Mouse (Mus musculus) gastrocnemius, adult 2 months (tissue): Measurements from ENCODE around the gene Cap2. TPM values are rescaled to one million over a fixed set of nuclear protein-coding genes. Genes with fewer than 3 reads are reported as not detected.

ENCODE experiments used
- DNase-seq: peaks from one replicate; pipeline ENCODE4 v3.0.0; 2022
- H3K27ac ChIP-seq: fragments of 200-600 bp; 2 replicates; pipeline ENCODE4 v1.8.1; 2022; ENCODE audit warnings: mild to moderate bottlenecking
- H3K4me3 ChIP-seq: fragments of 200-600 bp; 2 replicates; pipeline ENCODE4 v1.8.1; 2022; ENCODE audit warnings: mild to moderate bottlenecking, moderate library complexity
- CTCF ChIP-seq: fragments of 200-600 bp; IDR thresholded peaks from 2 replicates; pipeline ENCODE4 v1.8.1; 2022; ENCODE audit warnings: antibody characterized with exemption, mild to moderate bottlenecking, moderate library complexity
- intact Hi-C: fragments of 180-260 bp; cut with DNase I; formaldehyde crosslinking; loops from one replicate; pipeline ENCODE4 v1.15.1; 2025
- long read RNA-seq, 2 experiments: library from polyadenylated mRNA; stranded (forward); transcript quantifications; one replicate each; pipeline ENCODE4 v2.0.0; 2021
- total RNA-seq, 2 experiments: library from RNA; stranded (reverse); gene quantifications; 2 replicates each; pipeline ENCODE4 v1.2.3; 2021

Gene Cap2
- 100 to 1,000 TPM; 270 TPM for total RNA-seq
- long read RNA-seq, experiment 1, transcript Cap2-201 (13 exons, 3,713 nt), result major isoform, 137 of 167 reads
- long read RNA-seq, experiment 1, partial matches to known transcripts, result 24 of 167 reads
- long read RNA-seq, experiment 1, other reads (novel, unspliced or antisense), result 6 of 167 reads
- long read RNA-seq, experiment 2, transcript Cap2-201 (13 exons, 3,713 nt), result major isoform, 81 of 104 reads
- long read RNA-seq, experiment 2, partial matches to known transcripts, result 19 of 104 reads
- long read RNA-seq, experiment 2, other reads (novel, unspliced or antisense), result 4 of 104 reads

DNA sequence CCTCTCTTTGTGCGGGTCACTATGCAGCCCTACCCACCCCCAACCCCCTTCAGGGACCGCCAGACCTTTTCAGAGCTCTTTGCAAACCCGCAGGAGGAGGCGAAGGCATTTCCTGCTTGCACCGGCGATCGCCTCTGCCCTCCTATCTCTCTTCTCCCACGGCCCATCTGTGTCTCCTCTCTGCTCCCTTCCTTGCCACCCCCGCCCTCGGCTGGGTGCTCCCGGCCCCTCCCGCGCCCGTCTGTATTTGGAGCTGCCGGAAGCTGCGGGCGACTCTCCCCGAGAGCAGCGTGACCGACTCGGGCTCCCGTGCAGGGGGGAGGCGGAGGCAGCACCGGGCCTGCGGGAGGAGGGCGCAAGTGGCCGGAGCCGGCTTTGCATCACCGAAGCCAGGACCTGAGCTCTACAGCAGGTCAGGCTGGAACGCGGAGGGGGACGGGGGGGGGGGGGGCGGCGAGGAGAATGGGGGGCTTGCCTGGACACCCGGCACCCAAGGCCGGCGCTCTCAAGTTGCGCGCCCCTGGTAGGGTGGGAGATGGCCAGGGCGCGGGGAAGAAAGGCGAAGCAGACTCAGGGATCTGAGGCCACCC is at the start of gene Cap2:
Cap2 (plus strand) TSS at position 49 of the 590 bp plus-strand sequence.
- Histone ChIP-seq H3K4me3 (peak within 1 kb of the TSS; percentile 86), H3K27ac (peak within 1 kb of the TSS; percentile 98)
- TF ChIP-seq CTCF, result peak; percentile 15; the same call in 1 of the 2 replicates
- DNase-seq, result peak; percentile 94
- intact Hi-C loops, result loop anchor here (2.0 kb wide), 1 partner anchor 81 kb away; no protein-coding TSS in a partner anchor

DNA sequence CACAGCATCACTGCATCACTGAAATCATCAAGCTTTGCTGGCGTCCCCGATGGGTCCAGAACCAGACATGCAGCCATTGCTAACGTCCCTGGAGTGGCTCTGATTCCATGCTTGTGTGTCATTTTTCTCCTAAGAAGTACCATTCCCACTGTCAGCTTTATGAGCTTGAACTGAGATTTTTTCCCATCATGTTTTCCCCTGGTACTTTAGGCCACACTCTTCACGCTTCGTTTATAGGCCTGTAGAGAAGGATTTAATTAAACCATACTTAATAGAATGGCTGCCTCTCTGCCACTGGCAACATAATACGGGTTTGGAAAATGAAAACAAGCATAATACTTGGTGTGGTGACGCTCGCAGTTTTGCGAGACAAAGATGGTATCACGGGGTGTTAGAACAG is 42.1 kb upstream of the Cap2 start:
- intact Hi-C loops, result no loop called here
- no peak for TF ChIP-seq CTCF

DNA sequence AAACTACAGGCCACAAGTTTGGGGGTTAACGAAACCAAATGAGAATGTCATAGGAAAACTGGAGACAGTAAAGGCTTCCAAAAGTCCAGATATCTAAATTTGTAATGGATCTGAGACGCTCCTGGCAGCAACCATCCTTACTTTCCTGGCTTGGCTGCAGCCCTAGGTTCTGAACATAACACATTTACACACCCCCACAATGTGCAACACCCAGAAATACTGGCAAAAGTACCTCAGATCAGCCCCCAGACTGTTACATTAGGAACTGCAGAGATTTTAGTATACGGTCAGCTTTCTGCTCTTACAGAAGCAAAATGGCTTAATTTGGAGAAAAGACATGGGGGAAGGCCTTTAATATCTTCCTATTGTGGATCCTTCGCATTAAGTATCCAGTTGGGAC is 39.4 kb upstream of the Cap2 start:
- intact Hi-C loops, result no loop called here
- DNase-seq, result no peak
- Histone ChIP-seq H3K27ac (no peak overlapping the region), H3K4me3 (no peak overlapping the region)
- no peak for TF ChIP-seq CTCF

More for the DNA sequence above, 42.1 kb upstream of the Cap2 start:
- H3K4me3 ChIP-seq, result no peak overlapping the region
- DNase-seq, result no peak
- no peak overlapping the region for H3K27ac ChIP-seq

DNA sequence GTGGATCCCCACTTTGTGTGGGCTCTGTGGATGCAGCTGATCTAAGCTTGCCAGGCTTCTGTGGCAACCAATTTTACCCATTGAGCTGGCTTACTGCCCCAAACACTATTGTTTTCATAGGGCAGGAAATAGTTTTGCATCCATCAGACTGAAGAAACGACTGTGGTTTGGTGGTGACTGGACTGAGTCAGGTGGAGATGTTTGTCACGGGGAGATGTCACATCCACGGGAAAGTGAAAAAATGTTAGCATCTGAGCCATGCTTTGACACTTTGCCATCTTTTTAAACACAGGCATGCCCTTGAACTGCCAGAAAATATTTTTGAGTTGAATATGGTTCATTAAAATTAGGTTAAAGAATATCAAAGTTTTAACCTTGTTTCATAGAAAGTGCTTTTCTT is 37.9 kb upstream of the Cap2 start:
- intact Hi-C loops, result no loop called here
- no peak for DNase-seq
- Histone ChIP-seq H3K27ac (no peak overlapping the region), H3K4me3 (no peak overlapping the region)
- TF ChIP-seq CTCF, result no peak

DNA sequence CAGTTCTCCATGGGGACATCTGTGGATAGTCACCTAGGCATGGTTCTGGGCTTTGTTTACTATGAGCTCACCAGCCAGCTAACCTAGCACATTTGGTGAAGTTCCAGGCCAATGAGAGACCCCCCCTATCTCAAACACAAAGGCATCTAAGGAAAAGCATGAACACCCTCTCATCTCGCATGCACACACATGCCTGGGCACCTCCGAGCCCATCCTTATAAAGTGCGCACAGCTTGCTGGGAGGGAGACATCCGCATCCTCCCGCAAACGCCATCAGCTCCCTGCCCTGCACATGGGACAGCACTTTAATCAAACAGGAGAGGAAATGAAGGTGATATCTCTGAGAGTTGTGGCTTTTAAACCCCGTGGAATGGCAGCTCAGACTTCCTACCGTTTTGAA is 33.4 kb upstream of the Cap2 start:
- DNase-seq, result no peak
- intact Hi-C loops, result no loop called here

DNA sequence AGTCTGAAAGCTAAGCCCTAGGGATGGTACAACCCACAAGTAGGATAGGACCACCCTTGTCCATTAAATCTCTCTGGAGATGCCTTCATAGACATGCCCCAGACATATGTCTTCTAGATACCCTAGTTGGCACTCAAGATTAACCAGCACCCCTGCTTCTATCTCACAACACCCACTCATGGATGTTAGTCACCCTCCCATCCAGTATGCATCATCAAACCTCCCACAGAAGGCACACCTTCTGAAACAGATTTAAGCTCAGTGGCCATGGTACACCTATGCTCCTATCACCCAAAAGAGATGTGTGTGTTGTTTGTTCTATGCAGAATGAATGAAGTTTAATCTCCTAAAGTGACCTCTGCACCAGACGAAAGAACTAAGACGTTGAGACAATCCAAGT is 32.1 kb upstream of the Cap2 start:
- H3K4me3 ChIP-seq, result no peak overlapping the region
- intact Hi-C loops, result no loop called here
- H3K27ac ChIP-seq, result no peak overlapping the region
- no peak for DNase-seq
- no peak for TF ChIP-seq CTCF

More for the DNA sequence above, 33.4 kb upstream of the Cap2 start:
- no peak overlapping the region for H3K4me3 ChIP-seq
- no peak overlapping the region for H3K27ac ChIP-seq
- no peak for TF ChIP-seq CTCF

DNA sequence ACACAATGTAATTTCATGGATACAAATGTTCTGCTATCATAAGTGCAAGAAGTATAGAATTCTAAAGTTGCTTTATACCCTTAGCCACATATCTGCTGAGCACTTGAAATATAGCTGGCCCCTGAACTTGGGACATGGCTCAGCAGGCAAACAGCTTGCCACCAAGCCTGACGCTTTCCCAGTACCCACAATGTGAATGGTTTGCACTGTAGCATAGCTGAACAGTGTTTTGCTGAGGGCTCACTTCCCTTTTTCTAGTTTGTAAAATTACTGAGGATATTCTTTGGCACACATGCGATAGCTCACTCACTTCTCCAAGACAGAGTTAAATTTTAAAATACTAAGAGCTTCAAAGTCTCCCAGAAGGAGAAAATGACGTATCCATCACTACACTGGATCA is 20.4 kb upstream of the Cap2 start:
- Histone ChIP-seq H3K4me3 (no peak overlapping the region), H3K27ac (no peak overlapping the region)
- TF ChIP-seq CTCF, result no peak
- DNase-seq, result no peak
- intact Hi-C loops, result no loop called here

DNA sequence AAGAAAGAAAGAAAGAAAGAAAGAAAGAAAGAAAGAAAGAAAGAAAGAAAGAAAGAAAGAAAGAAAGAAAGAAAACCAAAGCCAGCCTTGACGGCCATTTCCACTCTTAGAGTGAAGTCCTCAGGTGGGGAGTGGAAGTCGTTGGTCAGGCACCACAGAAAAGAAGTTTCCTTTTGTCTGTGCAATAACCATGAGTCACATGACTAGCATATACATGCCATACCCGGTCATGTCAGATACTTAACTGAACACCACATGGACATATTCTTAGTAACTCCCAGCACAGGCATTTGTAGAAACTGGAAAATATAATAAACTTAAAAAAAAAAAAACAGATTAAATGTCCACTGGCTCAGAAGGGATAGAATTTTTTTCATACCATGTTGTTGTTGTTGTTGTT is 16.0 kb upstream of the Cap2 start:
- intact Hi-C loops, result loop anchor here (5.0 kb wide), 1 partner anchor 33 kb away; no protein-coding TSS in a partner anchor
- Histone ChIP-seq H3K27ac (no peak overlapping the region), H3K4me3 (no peak overlapping the region)
- DNase-seq, result no peak
- no peak for TF ChIP-seq CTCF

DNA sequence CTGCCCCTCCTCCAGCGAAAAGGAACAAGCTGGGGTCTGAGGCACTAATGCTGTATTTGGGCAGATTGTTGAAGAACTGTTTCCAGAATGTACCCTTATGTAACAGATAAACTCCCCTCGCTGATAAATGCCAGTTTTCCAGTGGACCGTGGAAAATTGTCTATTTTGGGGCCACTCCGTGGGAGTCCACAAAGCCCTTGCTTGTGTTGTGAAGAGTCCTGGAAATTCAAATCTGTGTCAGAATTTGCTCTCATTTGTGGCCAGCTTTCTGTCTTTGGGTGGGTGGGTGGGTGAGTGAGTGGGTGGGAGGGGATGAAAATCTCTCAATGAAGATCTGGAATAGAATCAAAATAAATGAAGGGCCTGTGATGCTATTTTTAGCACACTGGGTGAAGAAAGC is 13.5 kb upstream of the Cap2 start:
- no peak for TF ChIP-seq CTCF
- intact Hi-C loops, result loop anchor here (5.0 kb wide), 1 partner anchor 36 kb away; no protein-coding TSS in a partner anchor
- DNase-seq, result no peak
- Histone ChIP-seq H3K4me3 (no peak overlapping the region), H3K27ac (peak overlapping the region; percentile 35; the same call in 1 of the 2 replicates)

DNA sequence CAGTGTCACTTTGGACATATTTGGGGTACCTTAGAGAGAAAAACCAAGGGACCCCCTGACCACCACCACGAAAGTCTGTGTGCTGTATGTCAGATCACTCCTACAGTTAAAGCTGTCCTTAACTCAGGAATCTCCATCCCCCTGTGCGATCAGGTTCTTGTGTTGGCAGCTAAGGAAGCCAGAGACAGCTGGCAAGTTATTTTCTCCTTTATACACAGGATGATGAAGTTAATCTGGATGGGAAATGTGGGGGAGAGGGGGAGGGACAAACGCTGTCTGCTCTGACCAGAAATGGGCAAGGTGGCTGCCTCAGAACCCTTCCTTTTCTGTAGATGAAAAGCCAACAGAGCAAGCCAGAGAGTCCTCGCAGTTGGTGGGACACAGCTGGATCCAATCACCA is 11.0 kb upstream of the Cap2 start:
- intact Hi-C loops, result no loop called here
- DNase-seq, result no peak
- H3K4me3 ChIP-seq, result no peak overlapping the region
- no peak overlapping the region for H3K27ac ChIP-seq
- TF ChIP-seq CTCF, result no peak

DNA sequence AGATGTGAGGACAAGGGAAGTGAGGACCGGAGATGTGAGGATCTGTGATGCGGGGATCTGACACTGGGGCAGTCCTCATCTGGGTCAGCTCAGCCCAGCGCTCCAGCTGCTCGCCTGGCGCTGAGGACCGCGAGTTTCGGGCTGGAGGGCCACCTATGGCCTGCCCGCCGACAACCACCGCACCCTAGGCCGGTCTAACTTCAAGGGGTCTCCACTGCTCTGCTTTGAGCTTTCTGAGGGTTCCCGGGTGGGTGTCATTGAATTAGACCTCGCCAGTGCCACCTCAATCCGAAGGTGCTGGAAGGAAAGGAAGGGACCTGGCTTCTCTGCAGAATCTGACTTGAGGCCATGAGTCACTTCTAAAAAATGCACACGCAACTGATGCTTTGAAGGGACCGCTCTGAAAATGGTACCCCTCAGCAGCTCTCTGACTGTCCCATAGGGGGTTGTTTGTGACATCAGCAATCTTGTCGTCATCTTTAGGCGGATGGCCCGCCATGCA is 793 bp downstream of the Cap2 start:
- TF ChIP-seq CTCF, result peak; percentile 16; the same call in 1 of the 2 replicates
- H3K4me3 ChIP-seq, result peak overlapping the region; percentile 86
- H3K27ac ChIP-seq, result peak overlapping the region; percentile 98
- intact Hi-C loops, result loop anchor here (2.0 kb wide), 1 partner anchor 82 kb away; no protein-coding TSS in a partner anchor
- DNase-seq, result peak; percentile 66

DNA sequence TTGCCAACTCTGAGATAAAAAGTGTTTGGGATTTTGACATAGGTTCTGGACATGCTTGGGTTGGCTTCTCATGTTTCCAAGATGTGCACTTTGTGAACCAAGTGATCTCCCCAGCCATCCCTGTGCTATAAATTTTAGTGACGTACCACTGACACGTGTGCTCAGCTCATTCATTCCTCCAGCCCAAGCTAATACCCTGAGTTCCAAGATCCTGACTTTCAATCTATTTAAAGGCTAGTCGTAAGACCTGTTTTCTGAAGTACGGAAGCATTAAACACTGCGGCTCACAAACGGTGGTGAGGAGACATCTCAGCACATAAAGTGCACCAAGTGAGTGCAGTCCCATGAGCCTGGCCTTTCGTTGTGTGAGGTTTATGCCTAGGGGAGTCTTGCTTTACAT is 6.3 kb downstream of the Cap2 start:
- H3K4me3 ChIP-seq, result peak overlapping the region; percentile 47
- peak overlapping the region; percentile 91 for H3K27ac ChIP-seq
- peak; percentile 35 for DNase-seq
- TF ChIP-seq CTCF, result no peak
- intact Hi-C loops, result loop anchor here (5.0 kb wide), 1 partner anchor 64 kb away; no protein-coding TSS in a partner anchor

DNA sequence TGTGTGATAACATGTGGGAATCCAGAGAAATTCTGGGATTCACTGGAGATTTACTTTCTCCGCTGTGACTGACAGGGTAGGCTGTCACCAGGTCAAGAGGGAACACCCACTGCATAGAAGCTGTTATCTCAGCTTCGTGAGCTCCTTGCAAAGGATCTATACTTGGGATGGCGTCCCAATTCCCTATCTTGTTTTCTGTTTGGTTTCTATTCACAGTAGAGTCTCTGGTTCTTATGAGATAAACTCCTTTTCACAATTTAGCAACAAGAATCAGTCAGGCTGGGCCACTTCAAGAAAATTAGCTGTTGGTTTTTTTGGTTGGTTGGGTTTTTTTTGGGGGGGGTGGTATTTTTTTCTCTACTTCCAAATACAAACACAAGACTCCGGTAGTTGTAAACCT is 7.2 kb downstream of the Cap2 start:
- Histone ChIP-seq H3K4me3 (peak overlapping the region; percentile 47), H3K27ac (peak overlapping the region; percentile 91)
- no peak for TF ChIP-seq CTCF
- no peak for DNase-seq
- intact Hi-C loops, result loop anchor here (5.0 kb wide), 1 partner anchor 63 kb away; no protein-coding TSS in a partner anchor
